Mouse (Mus musculus) MEL-GATA-1-ER (cell line): ENCODE results near the gene C1qtnf9.

Experiments
- DNase-seq: peaks from one replicate; pipeline ENCODE4 v3.0.0-alpha.2; 2012; ENCODE audit warnings: low read depth; ENCODE audit errors: extremely low read depth

The C1qtnf9 gene

DNA sequence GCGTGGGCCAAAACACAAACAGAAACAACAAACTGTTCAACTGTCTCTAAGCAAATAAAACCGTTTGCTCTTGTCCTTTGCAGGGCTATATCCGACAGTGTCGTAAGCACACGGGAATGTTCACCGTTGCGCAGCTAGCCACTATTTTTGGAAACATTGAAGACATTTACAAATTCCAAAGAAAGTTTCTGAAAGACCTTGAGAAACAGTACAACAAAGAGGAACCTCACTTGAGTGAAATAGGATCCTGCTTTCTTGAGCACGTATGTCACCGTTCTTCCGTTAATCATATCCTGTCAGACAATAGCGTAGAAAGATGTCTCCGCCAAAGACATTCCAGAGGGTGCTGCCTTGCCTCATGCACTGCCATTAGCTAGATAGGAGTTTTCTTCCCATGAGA lies 18.1 kb upstream of the C1qtnf9 start:
- no peak for DNase-seq

DNA sequence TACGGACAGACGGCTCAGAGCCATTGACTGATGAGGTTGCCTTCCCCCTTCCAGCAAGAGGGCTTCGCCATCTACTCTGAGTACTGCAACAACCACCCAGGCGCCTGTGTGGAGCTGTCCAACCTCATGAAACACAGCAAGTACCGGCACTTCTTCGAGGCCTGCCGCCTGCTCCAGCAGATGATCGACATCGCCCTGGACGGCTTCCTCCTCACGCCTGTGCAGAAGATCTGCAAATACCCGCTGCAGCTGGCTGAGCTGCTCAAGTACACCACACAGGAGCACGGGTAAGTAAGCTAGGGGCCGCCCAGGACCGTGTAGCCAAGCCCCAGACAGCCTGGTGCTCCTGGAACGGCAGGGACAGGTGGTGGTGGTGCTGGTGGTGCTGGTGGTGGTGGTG lies 16.4 kb upstream of the C1qtnf9 start:
- no peak for DNase-seq

GRCm38 (mm10) chr14:60752892-60753800 lies 14.8 kb upstream of the C1qtnf9 start:
- DNase-seq: no peak

DNA sequence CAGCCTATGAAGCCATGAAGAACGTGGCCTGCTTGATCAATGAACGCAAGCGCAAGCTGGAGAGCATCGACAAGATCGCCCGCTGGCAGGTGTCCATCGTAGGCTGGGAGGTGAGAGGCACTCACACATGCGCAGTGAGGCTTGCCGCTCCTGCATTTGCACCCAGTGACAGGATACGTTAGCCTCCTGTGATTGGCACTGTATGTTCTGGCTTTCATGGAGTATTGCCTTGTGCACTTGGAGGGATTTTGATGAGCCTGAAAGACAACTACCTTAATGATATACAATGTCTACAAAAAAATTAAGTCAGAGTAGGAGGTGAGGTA lies 14.2 kb upstream of the C1qtnf9 start:
- DNase-seq: no peak

GRCm38 (mm10) chr14:60754656-60755055 lies 13.3 kb upstream of the C1qtnf9 start:
- no peak for DNase-seq

- DNase-seq: no peak
These were observed 11.7 kb upstream of the C1qtnf9 start for GRCm38 (mm10) chr14:60756271-60756670.

GRCm38 (mm10) chr14:60757265-60757664 lies 10.7 kb upstream of the C1qtnf9 start:
- DNase-seq: no peak

DNA sequence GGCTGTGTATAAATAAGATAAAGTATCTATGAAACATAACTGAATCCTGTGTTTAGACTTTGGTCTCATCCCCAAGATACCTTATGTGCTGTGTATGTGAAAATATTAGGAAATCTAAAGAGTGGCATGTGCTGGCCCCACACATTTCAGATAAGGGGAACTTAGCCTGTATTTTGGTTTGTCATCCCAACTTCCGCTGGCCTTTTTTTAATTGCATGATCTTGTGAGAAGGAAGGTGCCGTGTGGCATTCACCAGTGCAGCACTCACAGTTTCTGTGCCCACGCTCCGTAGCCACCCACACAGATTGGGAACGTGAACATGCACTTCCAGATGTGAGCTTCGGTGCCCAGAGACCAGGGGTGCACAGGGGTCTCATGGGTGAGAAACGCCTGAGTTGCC lies 10.2 kb upstream of the C1qtnf9 start:
- no peak for DNase-seq

DNA sequence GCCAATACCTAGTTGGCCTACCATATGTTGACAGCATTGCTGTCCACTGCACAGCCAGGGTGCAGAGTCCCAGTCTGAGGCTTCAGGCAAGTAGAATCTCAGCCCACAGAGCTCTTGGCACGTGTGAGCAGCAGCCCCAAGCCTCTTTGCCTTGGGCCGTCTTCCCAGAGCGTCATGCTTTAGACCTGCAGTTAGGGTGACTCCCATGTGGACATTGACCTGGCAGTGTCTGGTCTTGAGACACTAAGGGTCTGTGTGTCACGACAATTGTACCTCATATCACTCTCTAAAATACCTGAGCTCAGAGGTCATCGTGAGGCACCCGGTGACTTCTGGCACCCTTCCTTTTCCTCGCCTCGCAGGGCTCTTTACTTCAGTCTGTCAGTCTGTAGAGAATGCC lies 8.8 kb upstream of the C1qtnf9 start:
- DNase-seq: no peak

GRCm38 (mm10) chr14:60761801-60762200 lies 6.1 kb upstream of the C1qtnf9 start:
- no peak for DNase-seq

DNA sequence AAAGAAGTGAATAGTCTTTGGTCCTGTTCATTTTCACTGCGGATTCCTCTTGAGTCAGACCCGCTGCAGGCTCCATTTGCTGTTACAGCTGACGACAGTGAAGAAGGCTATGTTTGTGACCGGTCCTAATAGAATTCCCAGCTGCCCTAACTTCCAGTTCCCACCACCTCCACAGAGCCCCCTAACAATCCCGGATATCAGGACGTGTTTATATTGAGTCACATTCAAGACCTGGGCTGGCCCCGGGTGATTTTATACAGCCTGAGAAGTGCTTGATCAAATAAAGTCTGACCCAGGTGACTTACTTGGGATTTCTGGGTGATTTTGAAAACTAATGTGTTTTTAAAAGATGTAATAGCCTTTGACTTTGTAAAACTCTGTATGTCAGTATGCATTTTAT lies 5.2 kb upstream of the C1qtnf9 start:
- no peak for DNase-seq

DNA sequence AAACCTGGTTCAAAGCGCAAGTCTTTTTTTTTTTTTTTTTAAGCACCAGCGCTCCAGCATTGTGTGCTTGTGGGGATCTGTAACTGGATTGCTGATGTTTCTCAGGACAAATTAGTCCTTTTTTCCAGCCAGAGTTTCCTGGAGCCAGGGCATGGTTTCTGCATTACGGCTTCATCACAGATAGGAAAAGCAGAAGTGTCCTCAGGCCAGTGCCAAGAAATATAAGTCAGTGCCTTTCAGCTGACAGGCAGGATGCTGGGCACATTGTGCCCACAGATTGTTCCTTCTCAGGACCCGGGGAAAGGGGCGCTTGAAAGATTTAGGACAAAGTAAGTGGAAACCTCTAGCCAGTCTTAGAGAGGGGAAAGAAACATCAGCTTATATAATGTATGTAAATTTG lies 4.2 kb upstream of the C1qtnf9 start:
- DNase-seq: no peak

- no peak for DNase-seq
These were observed 3.4 kb upstream of the C1qtnf9 start for GRCm38 (mm10) chr14:60764526-60764925.

- no peak for DNase-seq
These were observed 2.9 kb upstream of the C1qtnf9 start for GRCm38 (mm10) chr14:60765025-60765424.

- DNase-seq: no peak
These were observed 1.4 kb downstream of the C1qtnf9 start for GRCm38 (mm10) chr14:60769340-60769739.

- DNase-seq: no peak
These were observed 2.7 kb downstream of the C1qtnf9 start for GRCm38 (mm10) chr14:60770594-60770993.

DNA sequence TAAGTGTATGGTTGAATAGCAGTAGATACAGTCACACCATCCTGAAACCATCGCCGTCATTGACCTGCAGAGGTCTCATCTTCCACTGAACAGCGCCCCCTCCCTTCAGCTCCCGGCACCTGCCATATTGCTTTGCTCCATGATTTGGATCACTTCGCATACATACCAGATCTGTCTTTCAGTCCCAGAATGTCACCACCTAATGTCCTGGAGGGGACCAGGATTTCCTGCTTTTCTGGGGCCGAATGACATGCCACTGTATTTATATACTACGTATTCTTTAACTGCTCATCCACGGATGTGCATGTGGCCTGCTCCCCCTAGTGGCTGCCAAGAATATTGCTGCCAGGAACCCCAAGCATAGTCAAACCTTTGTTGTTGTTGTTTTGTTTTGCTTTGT lies 3.1 kb downstream of the C1qtnf9 start:
- DNase-seq: peak; percentile 31

DNA sequence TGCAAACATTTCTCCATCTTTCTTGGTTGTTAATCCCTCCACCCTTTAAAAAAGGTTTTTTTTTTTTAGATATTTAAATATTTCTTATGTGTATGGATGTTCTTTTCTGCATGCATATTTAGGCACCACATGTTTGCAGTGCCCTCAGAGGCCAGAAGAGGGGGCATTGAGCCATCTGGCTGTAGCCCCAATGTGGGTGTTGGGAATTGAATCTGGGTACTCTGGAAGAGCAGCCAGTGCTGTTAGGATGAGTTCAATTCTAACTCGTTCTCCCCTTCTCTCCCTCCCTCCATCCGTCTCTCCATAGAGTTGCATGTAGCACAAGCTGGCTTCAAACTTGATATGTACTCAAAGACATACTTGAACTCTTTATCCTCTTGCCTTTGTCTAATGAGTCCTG lies 5.5 kb downstream of the C1qtnf9 start:
- DNase-seq: no peak

DNA sequence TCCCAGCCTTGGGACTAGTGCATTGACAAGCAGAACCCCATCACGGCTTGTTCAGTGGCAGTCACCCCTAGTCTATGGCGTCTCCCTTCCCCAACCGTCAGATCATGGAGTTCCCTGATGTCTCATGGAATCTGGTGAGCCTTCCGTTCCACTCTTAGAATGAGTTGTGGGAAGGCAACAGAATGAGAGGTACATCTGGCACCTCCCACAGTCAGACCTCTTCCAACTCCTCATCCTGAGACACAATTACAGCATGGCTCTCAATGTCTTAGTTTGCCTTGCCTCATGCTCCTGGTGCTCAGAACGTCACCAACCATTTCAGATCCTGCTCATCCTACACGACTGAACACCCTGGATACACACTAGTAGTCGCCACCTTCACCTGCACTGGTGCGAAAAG lies 8.6 kb downstream of the C1qtnf9 start:
- no peak for DNase-seq

- DNase-seq: peak; percentile 89
These were observed 9.6 kb downstream of the C1qtnf9 start for GRCm38 (mm10) chr14:60777485-60777919.

DNA sequence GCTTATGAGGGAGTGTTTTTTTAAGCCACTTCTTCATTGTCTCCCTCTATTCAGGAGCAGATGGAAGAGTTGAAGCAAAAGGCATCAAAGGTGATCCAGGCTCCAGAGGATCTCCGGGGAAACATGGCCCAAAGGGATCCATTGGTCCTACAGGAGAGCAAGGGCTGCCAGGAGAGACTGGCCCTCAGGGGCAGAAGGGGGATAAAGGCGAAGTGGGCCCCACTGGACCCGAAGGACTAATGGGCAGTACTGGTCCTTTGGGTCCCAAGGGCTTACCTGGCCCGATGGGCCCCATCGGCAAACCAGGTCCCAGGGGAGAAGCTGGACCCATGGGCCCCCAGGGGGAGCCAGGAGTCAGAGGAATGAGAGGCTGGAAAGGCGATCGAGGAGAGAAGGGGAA lies 11.3 kb downstream of the C1qtnf9 start:
- no peak for DNase-seq

- no peak for DNase-seq
These were observed 14.3 kb downstream of the C1qtnf9 start for GRCm38 (mm10) chr14:60782121-60782656.

- DNase-seq: no peak
These were observed 15.3 kb downstream of the C1qtnf9 start for GRCm38 (mm10) chr14:60783196-60783595.
